Mouse (Mus musculus) erythroblast, embryonic 14.5 days (primary cell): ENCODE data around the gene Add3.

Experiments used
- GATA1 ChIP-seq: IDR thresholded peaks from 2 replicates; pipeline ENCODE4 v1.6.1; 2012; ENCODE audit warnings: low read length, inconsistent platforms, mixed read lengths
- TAL1 ChIP-seq: IDR thresholded peaks from 3 replicates; pipeline ENCODE4 v1.6.1; 2012; ENCODE audit warnings: low read length, inconsistent platforms, mixed read lengths

GRCm38 (mm10) chr19:53143108-53143971 is 3.1 kb downstream of the Add3 start:
- TF ChIP-seq GATA1 = no peak
- TF ChIP-seq TAL1 = no peak
